Mouse (Mus musculus) left cerebral cortex, postnatal 25 days (tissue): Measurements from ENCODE around the gene Ppp1r17. TPM values are rescaled to one million over a fixed set of nuclear protein-coding genes. Genes with fewer than 3 reads are reported as not detected.

ENCODE experiments used
- DNase-seq, 2 experiments: peaks; one replicate each; pipeline ENCODE4 v3.0.0; 2022; ENCODE audit warnings: low spot score in 2 of 2, mixed read lengths in 1 of 2
- intact Hi-C: fragments of 180-260 bp; cut with DNase I; formaldehyde crosslinking; loops from one replicate; pipeline ENCODE4 v1.15.1; 2025
- total RNA-seq, 2 experiments: library from RNA; stranded (reverse); gene quantifications; 2 replicates each; pipeline ENCODE4 v1.2.3; 2021

The Ppp1r17 gene
- total RNA-seq, result under 1 TPM; 0.48 to 0.60 TPM

DNA sequence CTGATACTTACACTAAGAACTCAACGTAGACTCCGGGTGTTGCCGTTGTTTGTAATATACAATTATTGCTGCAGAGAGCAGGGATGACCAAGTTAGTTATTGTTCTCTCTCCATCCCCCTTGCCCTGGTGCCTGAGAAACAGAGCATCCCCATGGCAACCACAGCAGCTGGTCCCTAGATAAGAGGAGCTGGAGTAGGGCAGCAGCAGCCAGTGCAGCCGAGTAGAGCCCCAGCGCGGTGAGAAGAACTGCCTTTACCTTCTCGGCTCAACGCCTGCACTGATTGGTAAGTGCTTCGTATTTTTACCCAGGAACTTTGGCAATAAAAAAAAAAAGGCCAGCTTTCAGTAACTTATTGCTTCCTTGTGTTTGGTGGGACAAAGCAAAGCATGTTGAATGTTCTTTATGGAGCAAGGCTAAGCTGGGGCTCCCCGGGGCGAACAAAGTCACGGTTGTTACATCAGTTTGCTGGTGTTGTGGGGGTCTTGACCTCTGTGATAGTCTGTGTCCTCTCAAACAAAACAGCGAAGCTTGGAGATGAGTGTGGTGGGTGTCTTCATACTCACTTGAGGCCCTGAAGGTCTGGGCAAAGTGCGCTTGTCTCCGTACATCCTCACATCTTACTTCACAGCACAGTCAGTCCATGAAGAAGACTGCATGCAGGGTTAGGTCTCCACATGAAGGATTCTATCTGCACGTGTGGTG, at the start of gene Ppp1r17:
TSS of gene Ppp1r17 (plus strand) at position 207 of the 704 bp plus-strand sequence.
- no peak for DNase-seq
- intact Hi-C loops, result no loop called here

DNA sequence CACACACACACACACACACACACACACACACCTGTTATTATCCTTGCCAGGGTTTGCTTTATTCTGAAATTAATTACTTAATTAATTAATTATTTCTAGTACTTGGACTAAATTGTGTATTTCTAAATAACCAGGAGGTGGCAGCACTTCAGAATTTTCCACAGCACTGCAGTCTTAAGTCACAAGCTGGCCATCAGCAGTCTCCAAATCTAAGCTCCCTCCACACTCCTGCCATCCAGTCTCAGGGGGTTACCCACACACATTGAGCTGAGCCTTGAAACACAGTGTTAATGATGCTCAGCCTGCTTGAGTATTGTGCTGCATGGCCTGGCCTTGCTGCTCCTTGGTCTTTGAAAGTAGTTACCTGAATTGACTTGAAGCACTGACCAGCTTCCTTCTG, 44.3 kb upstream of the Ppp1r17 start:
- intact Hi-C loops, result loop anchor here (2.0 kb wide), 1 partner anchor 76 kb away; no protein-coding TSS in a partner anchor
- DNase-seq, result peak in 1 of 2 experiments; percentile 46

- DNase-seq, result no peak
- intact Hi-C loops, result no loop called here
Observed at GRCm38 (mm10) chr6:55979766-55980165, 37.5 kb upstream of the Ppp1r17 start.

DNA sequence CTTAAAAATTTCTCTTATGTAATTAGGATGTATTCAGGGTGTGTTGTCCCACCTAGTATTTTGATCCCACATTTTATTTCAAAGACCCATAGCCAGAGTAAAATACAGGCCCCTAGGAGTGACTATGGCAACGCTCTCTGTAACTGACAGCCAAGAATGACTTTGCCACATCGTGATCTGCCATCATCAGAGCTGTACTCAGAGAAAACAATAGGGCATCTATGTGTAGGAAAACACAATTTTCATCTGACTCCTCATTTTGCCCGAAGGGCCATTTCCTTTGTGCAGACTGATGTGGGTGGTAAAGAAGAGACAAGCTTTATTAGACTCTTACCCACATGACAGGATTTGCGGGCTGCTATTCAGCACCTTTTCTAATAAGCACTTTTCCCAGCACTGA, 8.6 kb upstream of the Ppp1r17 start:
- DNase-seq, result no peak
- intact Hi-C loops, result no loop called here

DNA sequence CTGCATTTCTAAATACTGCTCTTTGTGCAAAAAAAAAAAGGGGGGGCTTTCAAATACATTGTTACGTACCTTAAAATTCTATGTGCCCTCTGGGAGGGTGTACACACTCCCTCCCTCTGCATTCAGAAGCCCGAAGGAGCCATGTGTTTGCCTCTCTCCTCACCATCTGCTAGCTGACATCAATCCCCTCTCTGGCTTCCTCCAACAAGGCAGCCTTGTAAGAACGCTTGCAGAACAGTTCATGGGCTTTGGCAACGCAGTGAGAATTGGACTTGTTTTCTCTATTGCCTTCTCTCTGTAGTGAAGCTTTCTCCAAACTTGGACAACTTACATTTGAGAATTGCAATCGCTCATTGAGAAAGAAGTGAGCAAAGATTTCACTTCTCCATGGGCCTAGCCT, 4.9 kb upstream of the Ppp1r17 start:
- intact Hi-C loops, result no loop called here
- DNase-seq, result peak in 1 of 2 experiments; percentile 29

- no peak for DNase-seq
Observed at GRCm38 (mm10) chr6:56019632-56020031, 2.3 kb downstream of the Ppp1r17 start.

GRCm38 (mm10) chr6:56025533-56025932, 8.2 kb downstream of the Ppp1r17 start:
- intact Hi-C loops, result no loop called here
- DNase-seq, result no peak

More at GRCm38 (mm10) chr6:56019632-56020031, 2.3 kb downstream of the Ppp1r17 start:
- intact Hi-C loops, result no loop called here

GRCm38 (mm10) chr6:56027318-56027717, 10.0 kb downstream of the Ppp1r17 start:
- intact Hi-C loops, result no loop called here
- DNase-seq, result no peak

DNA sequence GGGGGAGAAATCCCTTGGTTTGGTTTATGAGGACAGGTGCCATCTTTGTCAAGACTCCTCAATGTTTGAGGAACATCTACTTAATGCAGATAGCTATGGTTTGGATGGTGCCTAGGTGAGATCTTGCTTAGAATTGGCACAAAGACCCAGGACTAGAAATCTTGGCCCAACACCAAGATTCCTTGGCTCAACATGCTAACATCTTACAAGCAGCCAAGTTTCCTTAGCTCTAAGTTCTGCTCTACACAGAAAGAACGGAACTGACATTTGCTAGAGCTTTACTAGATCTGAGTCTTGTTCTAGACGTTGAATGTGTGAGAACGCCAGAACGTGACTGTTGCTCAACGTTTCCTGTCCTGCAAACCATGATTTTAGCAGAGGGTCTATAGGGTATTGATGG, 10.7 kb downstream of the Ppp1r17 start:
- DNase-seq, result peak in 1 of 2 experiments; percentile 60
- intact Hi-C loops, result no loop called here

DNA sequence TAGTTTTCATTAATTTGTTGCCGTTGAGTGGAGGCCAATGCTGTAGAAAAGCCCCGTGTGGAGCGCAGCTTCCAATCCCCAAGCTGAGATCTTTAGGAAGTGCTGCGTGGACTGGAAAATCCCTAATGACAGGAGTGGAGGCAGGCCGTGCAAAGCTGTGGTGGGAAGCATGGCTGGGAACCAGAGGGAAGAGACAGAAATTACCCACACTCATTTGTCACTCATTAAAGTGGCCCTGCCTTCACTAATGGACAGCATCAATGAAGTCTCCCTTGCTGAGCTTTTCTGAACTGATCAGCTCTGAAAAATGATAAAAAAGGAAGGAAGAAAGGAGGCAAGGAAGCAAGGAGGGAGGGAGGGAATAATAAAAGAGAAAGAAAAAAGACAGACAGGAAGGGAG, 12.7 kb downstream of the Ppp1r17 start:
- intact Hi-C loops, result no loop called here
- no peak for DNase-seq

GRCm38 (mm10) chr6:56032231-56032630, 14.9 kb downstream of the Ppp1r17 start:
- no peak for DNase-seq
- intact Hi-C loops, result no loop called here

- no peak for DNase-seq
- intact Hi-C loops, result no loop called here
Observed at GRCm38 (mm10) chr6:56035054-56035453, 17.8 kb downstream of the Ppp1r17 start.

DNA sequence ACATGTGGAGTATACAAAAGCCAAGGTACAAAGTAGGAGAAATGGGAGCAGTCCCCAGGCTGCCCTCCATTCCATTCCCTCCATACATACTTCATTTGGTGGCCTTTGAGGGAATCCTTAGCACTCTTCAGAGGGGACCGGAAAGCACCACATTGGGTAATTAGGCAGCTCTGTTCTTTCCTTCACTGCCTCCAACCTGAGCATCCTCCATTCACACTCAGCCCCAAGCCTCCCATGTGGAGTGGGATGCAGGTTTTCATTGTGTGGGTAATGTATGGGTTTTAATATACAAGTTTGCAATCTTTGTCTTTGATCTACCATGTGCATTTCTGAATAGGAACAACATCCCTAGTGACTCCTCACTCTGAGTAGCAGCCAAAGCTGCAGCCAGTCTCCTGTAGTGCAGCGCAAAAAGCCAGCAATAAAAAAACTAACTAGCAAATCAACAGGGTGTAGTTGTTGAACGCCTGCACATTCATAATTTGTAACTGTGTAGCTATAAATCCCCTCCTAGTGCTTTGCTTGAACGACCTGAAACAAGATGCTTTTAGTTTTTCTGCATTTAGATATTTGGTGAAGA, 22.3 kb downstream of the Ppp1r17 start:
- intact Hi-C loops, result loop anchor here (10.0 kb wide), 1 partner anchor 325 kb away; no protein-coding TSS in a partner anchor
- DNase-seq, result no peak

DNA sequence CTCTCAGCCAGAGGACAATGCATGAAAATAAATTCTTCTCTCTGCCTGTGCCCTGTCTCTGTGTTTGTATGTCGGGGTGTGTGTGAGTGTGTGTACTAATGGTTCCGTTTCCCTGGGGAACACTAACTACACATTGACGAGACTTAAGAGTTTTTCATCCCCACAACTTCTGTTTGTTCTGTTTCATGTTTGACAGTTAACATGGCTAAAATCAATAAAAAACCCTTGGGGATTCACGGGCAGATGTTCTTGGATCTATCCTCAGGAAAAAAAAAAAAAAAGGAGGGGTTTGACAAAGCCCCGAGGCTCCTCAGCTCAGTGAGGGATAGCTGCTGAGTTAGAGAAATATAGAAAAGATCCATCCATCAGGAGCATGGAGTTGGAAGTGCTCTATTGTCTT, 27.0 kb downstream of the Ppp1r17 start:
- no peak for DNase-seq
- intact Hi-C loops, result loop anchor here (10.0 kb wide), 1 partner anchor 329 kb away; no protein-coding TSS in a partner anchor

GRCm38 (mm10) chr6:56044716-56045115, 27.4 kb downstream of the Ppp1r17 start:
- intact Hi-C loops, result loop anchor here (10.0 kb wide), 1 partner anchor 330 kb away; no protein-coding TSS in a partner anchor
- no peak for DNase-seq

DNA sequence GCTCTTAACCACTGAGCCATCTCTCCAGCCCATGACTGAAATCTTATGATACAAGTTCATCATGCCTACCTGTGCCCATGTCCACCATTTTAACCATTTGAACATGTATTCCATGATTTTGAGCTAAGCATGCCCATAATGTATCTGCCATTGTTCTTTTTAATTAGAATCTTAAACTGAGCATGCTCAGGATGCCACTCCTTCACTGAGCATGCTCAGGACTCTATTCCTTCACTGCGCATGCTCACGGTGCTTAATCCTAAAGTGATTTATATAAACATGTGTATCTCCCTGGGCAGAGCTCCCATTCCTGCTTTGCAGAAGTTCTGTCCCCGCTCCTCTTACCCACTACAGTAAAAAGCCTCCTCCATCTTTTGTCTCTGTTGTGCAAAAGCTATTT, 31.3 kb downstream of the Ppp1r17 start:
- intact Hi-C loops, result loop anchor here (2.0 to 10.0 kb wide), 2 partner anchors 76 to 334 kb away; no protein-coding TSS in a partner anchor
- DNase-seq, result peak in 1 of 2 experiments; percentile 10

DNA sequence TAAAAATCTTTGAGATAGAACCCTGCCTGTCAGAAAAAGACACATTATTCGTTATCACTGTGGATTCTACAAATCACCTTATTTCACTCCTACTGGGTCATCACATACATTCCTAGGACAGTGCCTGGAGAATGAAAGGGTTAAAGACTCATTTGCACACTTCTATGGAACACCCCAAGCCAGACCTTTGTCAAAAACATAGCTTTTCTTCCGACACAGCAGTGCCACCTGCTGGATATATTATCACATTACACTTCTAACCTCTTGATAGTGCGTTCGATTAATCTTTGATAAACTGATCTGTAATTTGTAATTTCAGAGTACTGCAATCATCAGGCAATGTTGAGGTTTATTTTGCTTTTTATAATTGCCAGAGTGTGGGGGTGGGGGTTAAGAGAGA, 31.8 kb downstream of the Ppp1r17 start:
- intact Hi-C loops, result loop anchor here (1.0 to 10.0 kb wide), 3 partner anchors 76 to 530 kb away; no protein-coding TSS in a partner anchor
- DNase-seq, result peak; percentile 56 to 60

- no peak for DNase-seq
- intact Hi-C loops, result loop anchor here (10.0 kb wide), 1 partner anchor 381 kb away; no protein-coding TSS in a partner anchor
Observed at GRCm38 (mm10) chr6:56063736-56064135, 46.4 kb downstream of the Ppp1r17 start.

DNA sequence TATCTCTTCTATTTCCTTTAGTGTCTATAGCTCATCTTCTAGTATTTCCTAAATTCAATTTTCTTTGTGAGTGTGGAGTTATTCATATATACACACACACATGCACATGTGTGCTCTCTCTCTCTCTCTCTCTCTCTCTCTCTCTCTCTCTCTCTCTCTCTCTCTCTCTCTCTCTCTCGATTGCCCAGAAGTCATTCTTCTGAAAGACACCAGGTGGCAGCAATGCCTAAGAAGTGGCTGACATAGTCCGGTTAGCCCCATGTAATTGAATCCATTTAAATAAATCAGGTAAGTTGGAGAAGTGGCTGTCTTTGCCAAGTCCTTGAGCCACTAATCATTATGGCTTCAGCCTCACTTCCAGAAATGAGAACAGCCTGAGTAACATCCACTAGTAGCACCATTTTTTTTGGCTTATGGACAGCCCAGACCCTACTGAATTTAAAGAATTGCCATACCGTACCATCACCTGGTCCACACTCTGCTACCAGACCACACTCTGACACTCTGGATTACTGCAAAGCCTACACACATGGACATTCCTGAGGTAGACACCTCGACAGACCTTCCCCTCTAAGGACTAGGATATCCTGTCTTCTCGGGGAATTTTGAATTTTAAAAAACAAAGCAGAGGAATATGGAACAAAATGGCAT, 49.5 kb downstream of the Ppp1r17 start:
- intact Hi-C loops, result loop anchor here (1.0 to 10.0 kb wide), 4 partner anchors 378 to 625 kb away; no protein-coding TSS in a partner anchor

DNA sequence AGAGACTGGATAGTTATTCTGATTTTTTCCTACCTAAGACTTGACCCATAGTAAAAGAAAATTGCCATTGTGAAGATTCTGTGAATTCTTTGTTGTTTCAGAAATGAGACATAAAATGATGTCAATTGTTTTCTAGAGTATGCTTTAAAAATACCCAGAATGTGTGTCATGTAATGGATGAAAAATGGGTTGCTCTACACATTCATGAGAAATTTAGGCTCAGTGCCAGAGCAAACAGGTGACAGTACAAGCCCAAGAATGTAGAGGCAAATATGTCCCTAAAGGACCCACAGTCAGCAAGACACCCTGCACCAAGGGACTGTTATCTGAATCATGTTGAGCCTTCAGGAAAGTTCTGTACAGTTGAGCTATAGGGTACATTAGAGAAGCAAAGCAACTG, 51.2 kb downstream of the Ppp1r17 start:
- no peak for DNase-seq
- intact Hi-C loops, result loop anchor here (10.0 kb wide), 1 partner anchor 376 kb away; no protein-coding TSS in a partner anchor

More for the DNA sequence above, 49.5 kb downstream of the Ppp1r17 start:
- DNase-seq, result peak; percentile 42 to 56
